Mouse (Mus musculus) liver, postnatal 0 days (tissue): ENCODE results near the gene Gm6096.

ENCODE experiments used
- CTCF ChIP-seq: sonication (generic); IDR thresholded peaks from 2 replicates; pipeline ENCODE4 v1.5.1; 2016; ENCODE audit warnings: antibody characterized with exemption, low read depth
- EP300 ChIP-seq: IDR thresholded peaks from 2 replicates; pipeline ENCODE4 v1.6.1; 2016; ENCODE audit warnings: antibody characterized with exemption, low read depth, mild to moderate bottlenecking

DNA sequence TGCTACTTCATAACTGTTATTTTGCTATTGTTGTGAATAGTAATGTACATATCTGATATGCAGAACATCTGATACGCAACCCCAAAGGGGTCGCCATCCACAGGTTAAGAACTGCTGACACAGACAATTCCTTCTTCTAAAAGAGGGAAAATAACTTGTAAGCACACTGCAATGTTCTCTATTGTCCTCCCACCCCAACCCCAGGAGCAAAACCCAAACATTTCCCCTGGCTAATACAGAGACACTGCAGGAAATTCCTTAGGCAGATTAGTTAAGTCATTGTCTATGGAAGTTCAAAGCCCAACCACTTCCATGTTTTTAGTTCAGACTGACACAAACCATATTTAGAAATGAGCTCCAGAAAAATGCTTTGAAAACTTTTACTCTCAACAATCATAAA is 48.0 kb downstream of the Gm6096 start:
- TF ChIP-seq CTCF = no peak
- no peak for TF ChIP-seq EP300
